Mouse (Mus musculus): Measurements from ENCODE around the gene Lamc2.

- TF ChIP-seq POLR2A (IDR thresholded peaks at IDR 0.05; ENCODE audit: borderline replicate concordance, control insufficient read depth, low read depth, low read length), result no peak
- TF ChIP-seq CTCF (IDR thresholded peaks at IDR 0.05; ENCODE audit: control insufficient read depth, insufficient read depth, low read length), result no peak
Measured at GRCm38 (mm10) chr1:153107866-153108265, 78.4 kb downstream of the Lamc2 start.
